Mouse (Mus musculus) skeletal muscle tissue, adult 2 months (tissue): Measurements from ENCODE around the gene Stard10.

Source experiments
- DNase-seq: peaks from one replicate; pipeline ENCODE4 v3.0.0-alpha.2; 2012; ENCODE audit warnings: low read depth, low spot score

Gene Stard10

GRCm38 (mm10) chr7:101330074-101330840 is 13.4 kb downstream of the Stard10 start:
- no peak for DNase-seq

- no peak for DNase-seq
These were observed 13.9 kb downstream of the Stard10 start for GRCm38 (mm10) chr7:101330841-101331173.

DNA sequence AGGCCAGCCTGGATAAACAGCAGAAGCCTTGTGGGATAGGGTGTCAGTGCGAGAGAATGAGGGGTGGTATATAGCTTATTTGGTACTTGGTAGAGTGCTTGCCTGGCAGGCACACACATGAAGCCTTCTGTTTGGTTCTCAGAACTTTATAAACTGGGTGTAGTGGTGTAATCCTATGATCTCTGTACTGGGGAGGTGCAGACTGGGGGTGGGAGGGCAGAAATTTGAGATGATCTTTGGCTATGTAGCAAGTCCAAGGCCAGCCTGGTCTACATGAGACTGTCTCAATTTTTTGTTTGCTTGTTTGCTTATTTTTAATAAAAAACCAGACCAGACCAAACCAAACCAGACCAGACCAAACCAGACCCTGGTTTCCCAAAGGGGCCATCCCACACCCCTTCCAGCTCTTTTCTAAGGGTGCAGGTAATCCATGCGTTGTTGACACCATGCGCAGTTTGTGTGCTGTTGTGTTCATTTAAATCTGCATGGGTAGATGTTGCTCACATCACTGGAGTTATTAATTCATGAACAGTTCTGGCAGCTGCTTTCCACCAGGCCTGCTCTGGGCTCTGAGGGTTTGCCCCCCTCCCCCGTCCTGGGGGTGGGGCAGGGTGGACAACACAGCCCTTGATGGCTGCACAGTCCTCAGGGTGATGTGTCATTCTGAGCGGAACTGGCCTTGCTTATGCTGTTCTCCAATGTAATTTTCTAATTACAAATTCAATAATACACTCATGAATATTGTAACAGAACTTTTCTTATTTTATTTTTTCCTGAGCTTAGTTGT is 15.4 kb downstream of the Stard10 start:
- no peak for DNase-seq

- no peak for DNase-seq
These were observed 18.3 kb downstream of the Stard10 start for GRCm38 (mm10) chr7:101335228-101335627.

DNA sequence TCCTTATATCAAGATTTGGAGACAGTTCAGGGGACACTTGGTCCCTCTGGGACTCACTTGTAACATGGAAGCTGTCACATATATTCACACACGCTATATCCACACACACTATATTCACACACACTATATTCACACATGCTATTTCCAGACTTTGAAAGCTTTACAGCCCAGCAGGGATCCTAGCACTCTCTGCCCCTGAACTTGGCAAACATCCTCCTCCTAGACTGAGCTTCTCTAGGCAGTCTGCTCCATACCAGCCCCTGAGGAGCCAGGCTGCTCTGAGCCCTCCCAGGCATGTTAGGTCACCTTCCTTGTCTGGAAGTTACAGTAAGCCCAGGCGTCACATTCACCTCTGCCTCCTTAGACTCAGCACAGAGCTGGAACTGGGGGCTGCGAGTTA is 19.8 kb downstream of the Stard10 start:
- DNase-seq, result no peak

DNA sequence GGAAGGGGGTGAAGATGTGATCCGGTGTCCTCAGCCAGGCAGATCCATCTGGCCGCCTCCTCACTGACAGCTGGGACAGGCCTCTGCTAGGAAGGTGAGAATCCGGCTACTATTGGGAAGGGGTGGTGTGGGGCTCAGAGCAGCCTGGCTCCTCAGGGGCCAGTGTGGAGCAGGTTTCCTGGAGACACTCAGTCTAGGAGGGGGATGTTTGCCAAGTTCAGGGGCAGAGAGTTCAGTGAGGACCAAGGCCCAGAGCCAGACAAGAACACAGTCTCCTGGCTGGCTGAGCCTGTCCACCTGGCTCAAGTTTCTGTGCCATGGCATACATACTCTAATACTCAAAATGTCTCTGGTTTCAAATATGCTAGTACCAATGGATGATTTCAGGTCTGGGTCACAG is 20.5 kb downstream of the Stard10 start:
- peak; percentile 37 for DNase-seq

DNA sequence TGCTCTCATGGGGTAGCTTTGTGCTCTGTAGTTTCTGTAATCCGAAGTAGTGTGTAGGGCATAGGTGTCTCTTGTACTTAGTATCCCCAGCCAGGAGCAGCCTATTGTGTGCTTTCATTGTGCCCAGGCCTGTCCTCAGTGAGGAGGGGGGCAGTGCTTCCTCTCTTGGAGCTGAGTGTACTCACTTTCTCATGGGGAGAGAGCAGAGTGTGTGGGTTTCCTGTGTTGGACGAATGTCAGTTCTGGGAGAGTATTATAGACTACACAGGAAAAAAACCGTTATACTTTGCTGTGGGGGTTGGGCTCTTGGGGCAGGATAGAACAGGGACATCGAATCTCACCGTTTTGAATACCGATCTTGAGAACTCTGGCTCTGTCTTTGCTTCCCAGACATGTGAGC is 24.5 kb downstream of the Stard10 start:
- DNase-seq, result no peak

GRCm38 (mm10) chr7:101343135-101343534 is 26.2 kb downstream of the Stard10 start:
- DNase-seq, result no peak

- DNase-seq, result no peak
These were observed 28.0 kb downstream of the Stard10 start for GRCm38 (mm10) chr7:101344892-101345291.

GRCm38 (mm10) chr7:101346991-101347390 is 30.1 kb downstream of the Stard10 start:
- DNase-seq, result no peak

- no peak for DNase-seq
These were observed 30.9 kb downstream of the Stard10 start, which contains the start of gene Arap1 for GRCm38 (mm10) chr7:101347767-101348270. TSS of gene Arap1 (plus strand) at chr7:101348067.

DNA sequence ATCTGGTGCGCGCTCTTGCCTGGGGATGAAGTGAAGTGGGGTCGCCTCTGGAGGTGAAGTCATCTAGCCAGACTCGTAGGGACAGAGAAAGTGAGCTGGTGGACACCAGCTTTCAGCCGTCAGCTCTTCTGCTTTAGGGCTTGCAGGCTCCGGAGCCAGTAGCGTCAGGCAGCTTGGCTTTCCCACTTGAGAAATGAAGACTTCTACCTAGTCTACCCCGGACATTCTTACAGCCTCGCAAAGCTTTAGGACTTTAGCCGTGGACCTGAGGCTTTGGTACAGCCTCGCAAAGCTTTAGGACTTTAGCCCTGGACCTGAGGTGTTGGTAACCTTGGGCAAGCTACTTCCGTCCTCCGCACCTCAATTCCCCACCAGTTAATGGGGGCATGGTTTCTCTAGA is 31.4 kb downstream of the Stard10 start:
- DNase-seq, result no peak

DNA sequence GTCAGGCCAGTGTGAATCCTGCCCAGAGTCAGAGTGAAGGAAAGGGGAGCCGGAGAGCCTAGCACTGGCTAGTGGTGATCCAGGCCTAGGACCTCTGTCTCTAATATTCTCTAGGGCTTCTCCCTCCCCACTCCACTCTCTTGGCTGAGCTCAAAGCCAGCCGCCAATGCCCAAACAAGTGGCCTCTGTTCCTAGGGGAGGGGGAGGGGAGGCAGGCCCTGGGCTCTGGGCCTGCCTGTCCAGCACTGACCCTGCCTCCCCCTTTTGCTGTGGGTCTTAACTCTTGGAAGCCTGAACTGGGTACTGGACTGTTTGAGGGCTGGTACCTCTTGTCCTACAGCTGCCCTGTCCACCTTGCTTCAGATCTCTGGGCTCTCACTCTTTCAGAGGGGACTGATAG is 33.0 kb downstream of the Stard10 start:
- DNase-seq, result no peak

DNA sequence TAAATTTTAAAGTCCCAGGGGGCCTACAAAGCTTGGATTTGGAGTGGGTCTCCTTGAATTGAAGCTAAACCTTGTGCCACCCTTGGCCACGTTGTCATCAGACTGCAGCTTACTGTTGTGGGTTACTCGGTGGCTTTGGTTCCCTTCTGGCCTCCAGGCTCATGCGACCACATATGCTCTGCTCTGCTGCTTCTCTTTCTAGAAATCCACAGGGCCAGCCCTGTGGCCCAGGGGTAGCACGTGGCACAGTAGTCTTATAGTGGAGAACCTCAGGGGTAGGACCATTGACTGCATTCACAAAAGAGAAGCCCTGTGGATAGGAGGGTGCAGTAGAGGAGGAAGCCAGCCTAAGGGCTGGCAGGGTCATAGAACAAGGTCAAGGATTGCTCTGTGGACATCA is 35.5 kb downstream of the Stard10 start:
- no peak for DNase-seq

DNA sequence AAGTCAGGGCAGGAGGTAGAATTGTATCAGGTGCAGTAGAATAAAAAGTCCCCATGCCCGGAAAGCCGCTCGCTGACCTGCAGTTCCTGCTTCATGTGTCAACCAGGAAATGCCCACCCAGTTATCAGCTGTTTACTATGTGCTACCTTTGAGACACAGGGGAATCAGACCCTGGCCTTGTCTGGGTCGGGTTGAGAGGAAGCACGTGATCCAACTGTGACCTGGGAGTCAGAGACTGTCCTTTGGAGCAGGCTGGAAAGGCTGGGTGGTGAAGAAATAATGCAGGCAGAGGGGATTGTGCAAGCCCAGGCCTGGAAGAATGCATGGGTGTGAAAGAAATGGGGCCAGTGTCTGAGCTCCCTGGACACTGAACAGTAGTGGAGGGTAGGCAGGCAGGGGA is 37.5 kb downstream of the Stard10 start:
- no peak for DNase-seq

DNA sequence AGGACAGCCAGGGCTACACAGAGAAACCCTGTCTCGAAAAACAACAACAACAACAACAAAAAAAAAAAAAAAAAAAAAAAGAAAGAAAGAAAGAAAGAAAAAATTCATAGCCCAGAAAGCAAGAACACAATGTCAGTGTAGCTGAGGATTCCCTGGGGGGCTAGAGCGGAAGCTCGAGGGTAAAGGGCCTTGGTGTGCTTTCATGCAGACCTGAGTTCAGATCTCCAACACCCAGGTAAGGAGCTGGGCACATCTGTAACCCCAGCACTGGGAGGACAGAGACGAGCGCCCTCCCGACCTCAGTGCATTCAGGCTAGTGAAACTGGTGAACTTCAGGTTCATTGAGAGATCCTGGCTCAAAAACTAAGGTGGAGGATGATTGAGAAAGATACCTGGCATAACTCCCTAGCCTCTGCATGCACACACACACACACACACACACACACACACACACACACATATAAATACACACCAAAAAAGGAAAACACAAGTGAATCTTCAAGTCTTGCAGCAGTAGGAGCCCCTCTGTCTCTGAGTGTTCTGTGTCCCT is 38.7 kb downstream of the Stard10 start:
- no peak for DNase-seq

- DNase-seq, result no peak
These were observed 40.0 kb downstream of the Stard10 start for GRCm38 (mm10) chr7:101356868-101357267.

- no peak for DNase-seq
These were observed 43.5 kb downstream of the Stard10 start for GRCm38 (mm10) chr7:101360406-101360805.

- DNase-seq, result no peak
These were observed 44.1 kb downstream of the Stard10 start for GRCm38 (mm10) chr7:101361021-101361420.

GRCm38 (mm10) chr7:101361767-101362166 is 44.9 kb downstream of the Stard10 start:
- no peak for DNase-seq

- DNase-seq, result no peak
These were observed 45.9 kb downstream of the Stard10 start for GRCm38 (mm10) chr7:101362791-101363191.

GRCm38 (mm10) chr7:101363914-101364313 is 47.0 kb downstream of the Stard10 start:
- no peak for DNase-seq
